Mouse (Mus musculus) cerebral cortex, adult 2 months (tissue): ENCODE results near the gene Ppil1.

Experiments
- WGBS: fragments of 180-500 bp; shearing (Covaris S2); methylation state at CpG from one replicate; pipeline ENCODE4 v1.1.7; 2018; 5-methylcytosine and 5-hydroxymethylcytosine counted together

The Ppil1 gene

DNA sequence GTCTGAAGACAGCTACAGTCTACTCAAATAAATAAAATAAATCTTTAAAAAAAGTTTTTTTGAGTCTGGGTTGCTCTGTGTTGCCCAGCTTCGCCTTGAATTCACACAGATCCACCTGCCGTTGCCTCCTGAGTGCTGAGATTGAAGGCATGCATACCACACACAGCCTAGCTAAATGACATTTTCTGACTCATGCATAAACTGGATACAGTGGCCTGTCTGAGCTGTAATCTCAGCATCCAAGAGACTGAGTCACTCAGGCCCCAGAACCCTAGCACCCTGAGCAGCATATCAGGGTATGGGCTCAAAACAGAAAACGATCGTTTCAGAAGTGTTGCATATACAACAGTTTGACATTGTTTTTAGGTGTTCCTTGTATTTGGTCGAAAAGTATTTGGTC is 17.6 kb upstream of the Ppil1 start:
- 67% methylated on average over 5 of the region's 5 CpGs for WGBS

DNA sequence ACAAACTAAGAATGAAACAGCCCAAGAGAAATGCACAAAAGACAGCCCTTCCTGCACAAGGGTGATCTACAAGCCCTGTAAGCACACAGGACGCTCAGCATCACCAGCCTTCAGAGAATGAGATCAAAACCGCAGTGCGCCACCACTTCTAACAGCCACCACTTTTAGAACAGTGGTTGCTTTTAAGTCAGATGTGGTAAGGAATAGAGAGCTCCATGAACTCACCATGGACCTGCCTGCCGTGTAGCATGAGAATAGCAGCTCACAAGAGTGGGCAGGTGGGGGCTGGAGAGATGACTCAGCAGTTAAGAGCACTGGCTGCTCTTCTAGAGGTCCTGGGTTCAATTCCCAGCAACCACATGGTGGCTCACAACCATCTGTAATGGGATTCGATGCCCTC is 16.4 kb upstream of the Ppil1 start:
- WGBS = 82% methylated on average over 5 of the region's 5 CpGs

DNA sequence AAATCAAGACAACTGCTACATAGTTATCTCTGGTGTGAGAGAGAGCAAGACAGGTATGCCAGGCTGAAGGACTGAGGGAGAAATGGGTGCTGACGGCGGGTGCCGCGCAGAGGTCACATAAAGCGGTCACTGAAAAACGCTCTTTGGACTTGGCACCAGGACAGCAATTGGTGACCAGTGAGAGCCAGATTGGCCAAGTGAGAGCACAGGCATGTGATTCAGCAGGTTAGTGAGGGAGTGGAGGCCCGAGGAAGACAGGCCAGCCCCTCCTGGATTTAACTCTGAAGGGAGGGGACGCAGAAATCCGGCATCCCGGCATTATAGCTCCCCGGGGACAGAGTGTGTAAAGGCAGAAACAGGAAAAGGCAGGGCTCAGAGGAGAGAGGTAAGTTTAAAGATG is 9.9 kb upstream of the Ppil1 start:
- WGBS = 74% methylated on average over 11 of the region's 11 CpGs

DNA sequence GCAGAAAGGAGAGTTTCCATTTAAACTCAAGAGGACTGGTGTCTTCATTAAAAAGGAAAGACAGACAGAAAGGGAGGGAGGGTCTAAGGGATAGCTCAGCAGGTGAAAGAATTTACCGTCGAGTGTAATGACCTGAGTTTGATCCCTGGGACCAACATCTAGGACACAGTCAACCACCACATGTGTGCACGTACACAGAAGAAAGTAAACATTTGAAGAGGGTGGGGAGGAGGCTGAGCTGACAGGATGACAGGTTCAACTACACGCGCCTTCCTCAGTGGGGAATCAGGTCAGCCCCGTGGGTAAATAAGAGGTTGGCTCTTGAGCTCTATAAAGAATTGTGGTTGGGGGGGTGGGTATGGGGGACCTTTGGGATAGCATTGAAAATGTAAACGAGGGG is 9.2 kb upstream of the Ppil1 start:
- WGBS = 90% methylated on average over 7 of the region's 7 CpGs

DNA sequence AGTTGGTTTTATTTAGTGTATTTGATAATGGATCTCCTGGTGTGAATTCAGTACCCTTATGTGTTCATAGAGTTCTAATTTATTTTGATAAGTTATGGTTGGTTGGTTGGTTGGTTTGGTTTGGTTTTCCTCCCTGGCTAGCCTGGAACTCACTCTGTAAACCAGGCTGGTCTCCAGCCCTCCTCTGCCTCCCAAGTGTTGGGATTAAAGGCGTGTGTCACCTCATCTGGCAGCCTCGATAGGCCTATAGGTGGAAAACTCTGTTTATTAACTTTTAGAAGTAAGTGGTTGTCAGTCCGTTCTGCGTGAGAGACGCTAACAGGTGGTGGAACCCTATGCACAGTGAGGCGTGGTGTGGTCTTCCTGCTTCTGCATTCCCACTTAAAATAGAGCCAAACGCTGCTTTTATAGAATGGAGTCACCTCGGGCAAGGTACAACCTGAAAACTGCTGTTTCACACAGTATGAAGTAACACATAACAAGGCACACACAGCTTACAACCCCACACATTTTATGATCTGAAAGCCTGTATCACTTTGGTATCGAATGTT is 6.2 kb upstream of the Ppil1 start:
- 90% methylated on average over 9 of the region's 9 CpGs for WGBS

DNA sequence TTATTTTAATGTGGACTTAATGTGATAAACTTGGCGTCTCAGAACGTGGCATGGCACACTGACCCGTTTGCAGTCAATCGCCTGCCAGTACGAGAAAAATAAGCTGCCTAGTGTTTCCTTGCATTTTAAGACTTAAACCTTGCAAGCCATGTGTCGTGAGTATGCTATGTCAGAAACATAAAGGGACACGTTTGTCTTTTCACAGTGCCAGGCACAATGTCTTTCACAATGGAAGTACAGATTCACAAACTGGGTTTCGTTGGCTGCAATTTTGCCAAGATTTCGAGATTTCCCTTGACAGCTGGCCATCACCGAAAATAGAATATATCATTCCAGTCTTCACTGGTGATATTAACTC is 5.3 kb upstream of the Ppil1 start:
- 8% methylated on average over 10 of the region's 10 CpGs for WGBS

DNA sequence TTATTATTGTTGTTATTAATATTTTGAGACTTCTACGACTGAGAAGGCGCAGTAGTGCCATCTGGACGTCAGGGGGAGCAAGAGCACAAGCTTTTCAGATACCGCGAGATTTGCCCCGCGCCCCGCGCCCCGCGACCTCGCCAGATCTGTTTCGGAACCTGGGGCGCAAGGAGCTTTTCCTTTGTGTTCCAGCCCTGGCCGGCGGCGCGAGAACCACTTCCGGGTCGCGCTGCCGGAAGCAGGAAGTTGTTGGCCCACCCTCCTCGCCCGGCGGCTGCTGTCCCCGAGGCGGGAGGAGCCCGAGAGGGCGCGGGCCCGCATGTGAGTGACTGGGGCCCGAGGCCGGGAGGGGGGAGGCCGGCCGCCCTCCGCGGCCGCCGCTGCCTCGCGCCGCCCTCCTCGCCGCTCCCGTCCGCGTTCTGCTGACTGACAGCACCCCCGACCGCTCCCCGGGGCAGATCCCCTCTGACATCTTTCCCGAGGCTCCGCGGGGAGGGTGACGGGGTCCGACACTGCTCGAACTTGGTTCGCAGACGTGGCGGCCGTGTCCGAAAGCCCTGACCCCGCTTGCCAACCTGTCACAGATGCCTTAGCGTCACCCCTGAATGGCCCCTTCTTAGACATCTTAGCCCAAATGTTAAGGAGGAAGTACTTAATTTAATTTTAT is 4.8 kb upstream of the Ppil1 start, which contains the start of gene BC004004:
Gene BC004004, plus strand, starts transcription at position 107 of the 667 bp plus-strand sequence.
- WGBS = under 1% methylated on average over 63 of the region's 63 CpGs

DNA sequence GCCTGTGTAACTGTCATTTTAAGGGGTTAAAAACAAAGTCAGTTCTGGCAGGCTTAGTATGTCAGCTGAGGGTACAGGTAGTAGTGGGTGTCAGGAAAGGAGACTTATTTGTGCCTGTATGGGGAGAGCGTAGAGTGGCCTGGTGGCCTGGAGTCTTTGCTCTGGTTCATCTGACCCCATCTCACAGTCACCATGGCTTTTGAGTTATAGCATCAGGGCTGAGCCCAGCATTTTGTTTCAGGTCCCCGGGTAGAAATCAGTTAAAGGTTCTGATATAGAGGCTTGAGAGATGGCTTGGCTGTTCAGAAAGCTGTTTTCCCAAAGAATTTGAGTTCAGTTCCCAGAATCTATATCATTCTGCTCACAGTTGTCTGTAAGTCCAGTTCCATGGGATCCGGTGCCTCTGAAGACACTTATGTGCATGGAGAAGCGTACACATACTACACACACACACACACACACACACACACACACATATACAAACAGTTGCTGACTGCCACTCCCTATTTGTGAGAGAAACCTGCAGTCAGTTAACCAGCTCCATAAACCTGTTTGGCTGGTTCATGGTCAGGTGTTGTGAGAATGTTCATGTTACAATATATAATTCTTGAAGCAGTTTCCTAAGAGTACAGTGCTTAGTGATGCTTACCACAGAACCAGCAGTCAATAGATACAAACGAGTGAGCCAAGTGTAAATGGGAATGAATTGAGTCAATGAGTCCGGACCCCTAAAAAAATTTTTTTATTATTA is 4.1 kb upstream of the Ppil1 start:
- 46% methylated on average over 6 of the region's 6 CpGs for WGBS

DNA sequence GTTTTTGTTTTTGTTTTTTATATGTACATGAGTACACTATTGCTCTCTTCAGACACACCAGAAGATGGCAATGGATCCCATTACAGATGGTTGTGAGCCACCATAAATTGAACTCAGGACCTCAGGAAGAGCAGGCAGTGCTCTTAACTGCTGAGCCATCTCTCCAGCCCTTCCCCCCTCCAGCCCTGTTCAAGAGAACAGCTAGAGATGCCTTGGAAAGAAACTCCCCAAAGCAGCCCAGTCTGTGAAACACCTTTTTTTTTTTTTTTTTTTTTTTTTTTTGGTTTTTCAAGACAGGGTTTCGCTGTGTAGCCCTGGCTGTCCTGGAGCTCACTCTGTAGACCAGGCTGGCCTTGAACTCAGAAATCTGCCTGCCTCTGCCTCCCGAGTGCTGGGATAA is 3.1 kb upstream of the Ppil1 start:
- 94% methylated on average over 2 of the region's 2 CpGs for WGBS

DNA sequence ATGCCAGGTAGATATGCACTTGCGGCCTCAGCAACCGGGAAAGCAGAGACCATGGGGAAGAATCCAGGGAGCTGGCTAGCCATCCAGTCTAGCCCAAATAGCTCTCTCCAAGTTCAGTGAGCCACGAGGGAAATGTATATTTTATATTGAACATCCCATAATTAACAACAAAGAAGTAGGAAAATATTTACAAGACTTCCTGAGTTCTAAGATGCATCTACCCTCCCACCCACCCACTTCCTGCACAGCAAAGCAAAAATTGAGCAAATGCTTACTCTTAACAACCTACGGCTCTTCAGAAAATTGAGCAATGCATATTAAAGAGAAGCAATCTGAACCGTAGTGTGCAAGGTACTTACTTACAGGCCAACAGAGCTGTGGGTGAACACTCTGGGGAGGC is 774 bp upstream of the Ppil1 start:
- WGBS = 78% methylated on average over 5 of the region's 5 CpGs

DNA sequence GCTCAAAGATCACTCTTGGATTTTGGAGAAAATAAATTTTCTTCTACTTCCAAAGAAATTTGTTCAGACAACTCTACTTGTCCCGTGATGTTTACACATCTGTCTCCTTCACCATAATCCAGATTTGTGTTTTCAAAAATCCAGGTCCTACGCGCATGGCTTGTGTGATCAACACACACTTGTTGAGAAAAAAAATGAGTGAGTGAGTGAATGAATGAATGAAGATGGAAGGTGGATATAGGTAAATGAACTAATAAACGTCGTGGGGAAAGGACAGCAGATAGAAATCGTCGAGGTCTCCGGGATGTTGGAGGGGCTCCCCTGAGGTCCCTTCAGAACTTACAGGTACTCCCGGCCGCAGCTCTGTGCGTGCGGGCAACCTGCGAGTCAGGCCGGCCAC is 569 bp downstream of the Ppil1 start:
- WGBS = under 1% methylated on average over 14 of the region's 14 CpGs

DNA sequence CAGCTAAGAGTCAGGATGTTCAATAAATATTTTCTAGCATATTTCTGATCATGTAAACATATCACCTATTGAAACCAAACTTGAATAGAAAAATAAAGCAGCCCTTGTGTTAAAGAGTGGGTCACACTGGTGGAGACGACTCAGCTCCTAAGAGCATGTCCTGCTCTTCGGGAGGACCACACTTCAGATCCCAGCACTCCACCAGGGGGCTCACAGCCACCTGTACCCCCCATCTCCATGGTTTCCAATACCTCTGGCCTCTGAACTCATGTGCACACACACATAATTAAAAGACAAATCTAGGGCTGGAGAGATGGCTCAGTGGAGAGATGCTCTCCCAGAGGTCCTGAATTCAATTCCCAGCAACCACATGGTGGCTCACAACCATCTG is 1.7 kb downstream of the Ppil1 start:
- 51% methylated on average over 2 of the region's 2 CpGs for WGBS

DNA sequence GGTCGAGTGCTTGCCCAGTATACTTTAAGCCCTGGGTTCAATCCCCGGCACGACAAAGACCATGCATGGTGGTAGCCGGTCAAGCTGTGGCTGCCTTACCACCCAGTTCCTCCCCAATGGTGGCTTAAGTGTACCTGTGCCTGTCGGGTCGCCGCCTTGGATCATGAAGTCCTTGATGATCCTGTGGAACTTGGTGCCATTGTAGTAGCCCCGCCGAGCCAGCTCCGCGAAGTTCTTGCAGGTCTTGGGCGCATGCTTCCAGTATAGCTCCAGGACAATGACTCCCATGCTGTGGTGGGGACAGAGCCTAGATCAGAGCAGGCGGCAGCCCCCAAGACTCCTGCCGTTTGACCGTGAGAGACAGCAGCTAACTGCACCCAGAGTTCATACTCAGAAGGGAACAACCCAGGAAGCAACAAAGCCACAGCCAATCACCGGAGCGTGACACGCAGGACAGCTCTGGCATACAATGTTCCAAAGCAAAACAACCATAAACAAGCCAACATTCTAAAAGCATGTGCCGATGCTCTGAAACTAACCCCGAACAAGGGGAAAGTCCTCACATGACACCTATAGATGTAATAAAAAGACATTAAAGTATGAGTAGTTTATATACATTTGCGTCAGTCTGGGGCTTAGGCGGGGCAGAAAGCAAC is 2.3 kb downstream of the Ppil1 start:
- WGBS = 88% methylated on average over 22 of the region's 22 CpGs

DNA sequence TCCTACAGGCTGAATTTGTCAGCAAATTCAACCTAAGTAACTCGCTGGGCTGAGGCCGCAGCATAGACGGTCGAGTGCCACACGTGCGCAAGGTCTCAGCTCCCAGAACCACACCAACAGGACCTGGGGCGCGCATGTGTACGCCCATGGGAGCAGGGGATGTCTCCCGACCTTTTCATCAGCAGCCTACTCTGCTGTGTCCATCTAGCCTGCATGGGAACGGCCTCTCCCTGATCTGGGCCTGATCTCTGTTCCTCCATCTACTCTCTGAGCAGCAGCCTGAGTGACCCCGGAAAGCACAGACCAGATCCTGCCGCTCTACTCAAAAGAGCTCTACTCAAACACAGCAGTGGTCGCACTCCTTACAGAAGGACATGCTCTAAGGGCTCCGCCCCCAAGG is 3.5 kb downstream of the Ppil1 start:
- 95% methylated on average over 15 of the region's 15 CpGs for WGBS

DNA sequence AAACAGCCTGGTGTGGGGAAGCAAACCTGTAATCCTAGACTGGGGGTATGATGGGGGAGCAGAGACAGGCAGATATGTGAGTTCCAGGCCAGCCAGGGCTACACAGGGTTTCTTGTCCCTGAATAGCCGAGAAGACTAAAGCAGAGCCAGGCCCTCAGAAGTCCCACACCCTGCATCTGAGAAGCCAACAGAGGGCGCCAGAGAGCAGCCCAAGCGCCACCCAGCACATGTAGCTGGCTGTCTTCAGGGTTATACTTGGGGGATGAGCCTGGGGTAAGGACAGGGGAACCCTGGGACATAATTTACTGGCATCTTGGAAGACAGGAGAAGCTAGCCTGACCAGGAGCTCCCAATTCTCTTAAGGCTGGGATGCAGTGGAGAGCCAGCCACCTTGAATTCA is 4.5 kb downstream of the Ppil1 start:
- WGBS = 4% methylated on average over 3 of the region's 3 CpGs

DNA sequence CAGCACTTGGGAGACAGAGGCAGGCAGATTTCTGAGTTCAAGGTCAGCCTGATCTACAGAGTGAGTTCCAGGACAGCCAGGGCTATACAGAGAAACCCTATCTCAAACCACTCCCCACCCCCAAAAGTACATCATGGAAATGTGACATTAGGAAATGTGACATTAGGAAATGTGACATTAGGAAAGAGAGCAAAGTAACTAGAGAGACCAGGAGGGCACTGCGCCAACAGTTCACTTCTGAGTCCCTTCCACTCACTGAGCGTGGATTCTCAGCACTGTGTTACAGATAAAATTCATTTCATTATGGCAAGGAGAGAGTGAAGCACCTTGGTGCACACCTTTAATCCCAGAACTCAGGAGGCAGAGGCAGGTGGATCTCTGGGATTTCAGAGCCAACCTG is 5.1 kb downstream of the Ppil1 start:
- 93% methylated on average over 2 of the region's 2 CpGs for WGBS

DNA sequence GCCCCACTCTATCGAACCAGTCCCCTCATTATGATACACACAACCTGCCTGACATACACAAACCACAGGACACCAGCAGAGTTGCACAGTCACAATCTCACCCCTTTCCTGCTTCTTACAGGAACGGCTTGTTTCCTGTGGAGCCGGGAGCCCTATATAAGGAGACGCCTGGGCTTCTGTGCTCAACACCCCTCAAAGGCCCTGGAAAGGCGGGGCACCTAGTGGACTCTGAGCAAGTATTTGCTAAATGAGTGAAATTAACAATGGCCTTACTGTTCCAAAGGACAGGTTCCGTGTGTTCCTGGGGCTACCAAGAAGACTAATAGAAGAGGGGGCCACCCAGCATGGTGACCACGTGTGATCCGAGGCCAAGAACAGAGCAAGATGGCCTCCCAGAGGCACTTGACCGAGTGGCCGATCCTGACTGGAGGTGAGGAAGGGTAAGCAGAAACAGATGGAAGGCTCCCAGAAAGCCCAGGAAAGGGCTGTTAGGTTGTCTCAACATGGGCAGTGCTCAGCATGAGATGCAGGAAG is 5.9 kb downstream of the Ppil1 start:
- WGBS = 80% methylated on average over 10 of the region's 10 CpGs

DNA sequence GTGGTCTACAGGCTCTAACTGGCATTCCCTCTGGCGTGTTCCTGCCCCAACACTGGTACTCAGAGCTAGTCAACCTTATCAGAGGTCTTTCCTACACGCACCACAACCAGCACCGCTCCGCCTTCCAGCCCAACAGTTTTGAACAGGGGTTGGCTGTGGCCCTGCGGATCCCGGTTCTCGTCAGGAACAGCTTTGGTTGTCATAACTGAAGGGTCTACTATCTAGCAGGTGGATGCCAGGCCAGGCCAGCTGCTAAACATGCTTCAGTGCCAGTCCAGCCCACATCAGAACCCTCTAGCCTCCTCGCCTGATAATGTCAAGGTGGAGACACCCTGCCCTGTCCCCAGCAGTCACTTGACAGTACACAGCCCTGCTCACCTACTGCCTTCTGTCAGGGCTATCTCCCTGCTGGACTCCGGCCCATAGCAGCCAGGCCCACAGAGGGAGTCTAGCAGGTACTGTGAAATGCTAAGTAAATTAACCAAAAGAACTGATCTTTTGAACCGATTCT is 6.9 kb downstream of the Ppil1 start:
- 94% methylated on average over 10 of the region's 10 CpGs for WGBS

DNA sequence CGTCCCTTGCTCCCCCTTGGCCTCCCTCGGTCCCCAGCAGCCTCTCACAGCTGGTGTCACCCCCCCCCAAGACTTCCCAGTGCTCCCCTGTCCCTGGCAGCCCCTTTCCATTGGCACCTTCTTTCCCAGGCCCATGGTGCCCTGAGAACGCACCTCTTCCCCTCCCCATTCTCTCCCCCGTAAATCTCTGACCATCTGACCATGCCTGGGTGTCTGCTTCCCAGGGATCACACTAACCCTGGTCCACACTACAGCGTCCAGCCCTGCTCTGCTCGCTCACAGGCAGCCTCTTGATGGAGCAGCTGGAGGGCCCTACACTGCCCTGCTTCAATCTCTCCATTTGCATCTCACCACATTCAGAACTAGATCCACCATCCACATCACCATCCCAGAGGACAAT is 7.5 kb downstream of the Ppil1 start:
- WGBS = 83% methylated on average over 6 of the region's 6 CpGs

DNA sequence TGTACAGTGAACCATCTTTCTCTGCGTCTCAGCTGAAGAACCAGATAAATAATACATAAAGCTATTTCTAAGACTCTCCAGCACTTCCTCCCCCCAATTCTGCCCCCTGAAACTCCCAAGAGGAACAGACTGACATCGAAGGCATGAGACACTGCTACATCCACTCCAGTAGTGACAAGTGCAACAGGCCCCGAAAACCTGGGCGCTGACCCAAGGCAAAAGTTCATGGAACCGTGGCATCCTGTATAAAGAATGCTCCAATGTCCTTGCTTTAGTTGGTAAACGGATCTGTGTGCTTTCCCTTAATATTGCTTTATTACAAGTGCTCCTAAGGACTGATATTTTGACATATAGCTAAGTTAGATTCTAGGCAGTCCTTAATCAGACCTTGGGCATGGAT is 9.2 kb downstream of the Ppil1 start:
- 85% methylated on average over 6 of the region's 6 CpGs for WGBS

DNA sequence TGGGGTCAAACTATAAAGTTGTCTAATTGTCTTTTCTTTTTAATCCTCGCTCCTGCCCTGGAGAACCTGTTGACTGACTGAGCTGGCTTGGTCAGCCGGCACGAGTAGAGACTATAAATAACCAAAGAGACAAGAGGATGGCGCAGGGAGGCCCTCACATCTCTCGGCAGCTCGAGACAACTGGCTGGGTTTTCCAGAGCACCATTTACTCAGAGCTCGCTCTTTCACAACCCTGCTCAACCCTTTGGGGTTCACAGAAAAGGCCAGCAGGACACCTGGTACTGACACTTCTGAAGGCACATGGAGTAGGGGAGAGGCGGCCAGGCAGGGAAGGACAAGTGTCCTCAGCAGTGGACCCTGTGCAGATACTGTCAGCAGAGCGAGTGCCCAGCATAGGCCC is 10.3 kb downstream of the Ppil1 start:
- WGBS = 84% methylated on average over 9 of the region's 9 CpGs

DNA sequence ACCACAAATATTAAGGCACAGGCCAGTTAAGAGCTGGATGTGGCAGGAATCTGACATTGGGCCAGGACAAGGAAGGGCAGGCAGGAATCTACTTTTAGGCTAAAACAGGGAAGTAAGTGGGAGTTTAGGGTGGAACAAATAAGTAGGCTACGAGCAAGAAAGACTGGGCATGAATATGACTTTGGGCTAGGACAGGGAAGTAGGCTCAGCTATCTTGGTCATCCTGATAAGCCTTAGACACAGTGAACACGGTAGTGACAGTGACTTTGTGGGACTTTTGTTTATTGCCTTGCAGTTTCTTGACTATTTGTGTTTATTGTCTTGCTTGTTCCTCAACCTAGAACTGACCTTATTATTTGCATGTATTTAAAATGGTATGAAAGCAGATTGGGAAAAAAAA is 10.8 kb downstream of the Ppil1 start:
- WGBS = 89% methylated on average over 2 of the region's 2 CpGs
